Mouse (Mus musculus) Muller cell, postnatal 12 days (primary cell): ENCODE measurements around the gene Senp3.
"Not testable (repeated sequence)": the region's sequence is repeated elsewhere in the genome, so short reads cannot be mapped to it uniquely, and the experiment has no call there.

ENCODE experiments used
- DNase-seq: peaks from one replicate; pipeline ENCODE4 v3.0.0-alpha.2; 2015; ENCODE audit errors: inconsistent ontology term

The Senp3 gene

DNA sequence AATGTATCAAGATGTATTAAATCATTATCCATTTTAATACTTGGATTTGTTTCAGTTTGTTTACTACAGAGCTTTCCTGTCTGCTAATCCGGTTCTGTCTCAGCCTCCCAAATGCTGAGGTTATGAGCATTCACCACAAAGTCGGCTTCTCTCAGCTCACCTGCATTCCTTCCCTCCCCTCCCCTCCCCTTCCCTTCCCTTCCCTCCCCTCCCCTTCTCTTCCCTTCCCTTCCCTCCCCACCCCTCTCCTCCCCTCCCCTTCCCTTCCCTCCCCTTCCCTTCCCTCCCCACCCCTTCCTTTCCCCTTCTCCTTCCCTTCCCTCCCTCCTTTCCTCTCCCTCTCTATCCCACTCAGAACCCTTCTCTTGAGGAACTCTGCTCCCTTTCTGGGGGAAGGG is 22.7 kb upstream of the Senp3 start:
- no peak for DNase-seq

DNA sequence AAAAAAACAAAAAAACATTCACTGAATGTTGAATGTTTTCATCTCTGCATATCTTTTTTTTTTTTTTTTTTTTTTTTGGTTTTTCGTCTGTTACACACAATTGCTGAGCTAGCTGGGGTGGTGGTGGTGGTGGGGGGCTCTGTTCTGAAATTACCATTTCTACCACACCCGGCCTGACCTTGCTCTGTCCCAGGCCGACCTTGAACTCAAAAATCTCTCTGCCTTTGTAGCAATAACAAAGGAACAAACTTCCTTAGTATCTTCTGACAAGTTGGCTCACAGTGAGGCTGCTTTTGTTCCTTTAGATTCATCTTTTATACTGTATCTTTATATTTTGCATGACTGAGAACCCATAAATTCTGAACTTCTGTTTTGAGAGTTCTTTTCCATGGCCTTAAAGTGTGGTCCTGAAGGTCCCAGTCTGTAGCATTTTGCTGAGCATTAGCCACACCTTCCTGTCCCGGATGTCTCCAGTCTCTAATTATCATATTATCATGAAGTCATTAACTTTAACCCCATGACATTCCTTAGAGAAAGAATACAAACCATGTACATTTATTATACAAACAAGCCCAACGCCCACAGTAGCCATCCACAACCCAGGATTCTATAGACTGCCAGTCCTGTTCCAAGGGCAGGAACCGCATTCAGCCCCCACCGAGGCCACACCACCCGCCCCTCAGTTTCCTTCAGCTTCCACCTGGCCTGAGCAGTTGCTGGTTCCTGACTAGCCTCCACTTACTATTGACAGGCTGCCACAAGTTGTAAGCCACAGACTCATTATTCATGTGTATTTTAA is 22.1 kb upstream of the Senp3 start:
- no peak for DNase-seq

DNA sequence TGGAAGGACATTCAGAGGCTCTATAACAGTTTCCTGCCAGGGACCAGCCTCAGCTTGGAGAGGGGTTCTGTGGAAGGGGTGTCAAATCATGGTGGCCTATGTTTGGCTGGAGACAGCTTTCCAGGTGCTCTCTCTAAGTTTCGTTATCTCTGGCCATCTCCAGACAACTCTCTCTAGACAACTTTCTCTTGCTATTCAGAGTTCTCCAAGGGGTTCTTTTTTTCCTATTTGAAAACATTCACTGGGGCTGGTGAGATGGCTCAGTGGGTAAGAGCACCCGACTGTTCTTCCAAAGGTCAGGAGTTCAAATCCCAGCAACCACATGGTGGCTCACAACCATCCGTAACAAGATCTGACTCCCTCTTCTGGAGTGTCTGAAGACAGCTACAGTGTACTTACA is 21.5 kb upstream of the Senp3 start:
- not testable (repeated sequence) for DNase-seq

DNA sequence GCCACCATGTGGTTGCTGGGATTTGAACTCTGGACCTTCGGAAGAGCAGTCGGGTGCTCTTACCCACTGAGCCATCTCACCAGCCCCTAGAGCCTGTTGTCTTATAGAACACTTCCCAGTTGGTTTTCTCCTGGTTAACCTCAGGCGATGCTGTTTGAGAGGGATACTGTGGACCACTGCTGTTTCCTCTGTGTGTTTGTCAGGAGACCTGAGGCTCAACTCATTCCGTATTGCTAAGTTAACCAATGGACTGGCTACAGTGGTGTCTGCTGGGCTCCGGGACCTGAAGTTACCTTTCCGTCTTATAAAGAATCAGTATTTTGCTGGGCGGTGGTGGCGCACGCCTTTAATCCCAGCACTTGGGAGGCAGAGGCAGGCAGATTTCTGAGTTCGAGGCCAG is 21.0 kb upstream of the Senp3 start:
- DNase-seq, result not testable (repeated sequence)

DNA sequence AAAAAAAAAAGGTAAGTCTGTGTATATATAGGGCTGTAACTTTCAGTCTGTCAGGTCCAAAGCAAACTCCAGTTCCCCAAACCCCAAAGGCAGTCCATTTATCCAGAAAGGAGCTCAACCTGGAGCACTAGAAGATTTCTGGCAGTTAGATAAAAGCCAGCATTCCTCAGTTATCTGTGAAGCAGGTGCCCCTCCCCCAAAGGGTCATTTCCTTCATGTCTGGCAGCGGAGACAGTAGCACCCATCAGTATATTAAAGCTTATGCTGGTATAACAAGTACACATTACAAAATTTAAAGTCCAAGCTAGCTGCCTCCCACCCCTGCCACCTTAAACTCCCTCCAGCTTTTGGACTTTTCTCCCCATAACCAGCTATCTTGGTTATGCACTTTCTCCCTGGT is 17.7 kb upstream of the Senp3 start:
- no peak for DNase-seq

DNA sequence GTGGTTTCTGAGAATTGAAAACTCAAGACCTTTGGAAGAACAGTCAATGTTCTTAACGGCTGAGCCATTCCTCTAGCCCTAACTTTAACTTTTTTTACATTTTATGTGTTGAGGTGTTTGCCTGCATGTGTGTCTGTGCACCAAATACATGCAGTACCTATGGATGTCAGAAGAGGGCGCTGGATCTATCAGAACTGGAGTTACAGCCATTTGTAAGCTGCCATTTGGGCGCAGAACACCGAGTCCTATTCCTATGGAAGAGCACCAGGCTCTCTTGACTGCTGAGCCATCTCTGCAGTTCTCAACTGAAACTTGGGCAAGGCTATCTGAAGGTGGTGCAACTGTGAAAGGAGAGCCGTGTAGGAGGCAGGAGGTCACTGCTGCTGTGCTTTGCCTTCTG is 16.7 kb upstream of the Senp3 start:
- DNase-seq, result no peak

DNA sequence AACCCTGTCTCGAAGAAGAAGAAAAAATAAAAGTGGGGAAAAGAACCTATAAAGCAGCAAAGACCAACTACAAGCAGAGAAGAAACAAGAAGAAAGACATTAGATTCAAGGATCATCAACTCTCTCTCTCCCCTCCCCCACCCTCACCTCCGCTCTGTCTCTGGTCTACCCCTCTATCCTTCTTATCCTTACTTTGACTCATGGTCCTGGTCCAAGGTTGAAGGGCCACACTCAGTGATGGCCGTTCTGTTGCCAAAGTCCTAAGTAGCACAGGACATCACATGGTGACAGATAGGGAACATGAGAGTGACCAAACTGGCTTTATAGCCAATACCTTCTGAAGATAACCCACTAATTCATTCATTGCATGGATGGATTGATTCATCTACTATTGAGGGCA is 15.5 kb upstream of the Senp3 start:
- DNase-seq, result no peak

DNA sequence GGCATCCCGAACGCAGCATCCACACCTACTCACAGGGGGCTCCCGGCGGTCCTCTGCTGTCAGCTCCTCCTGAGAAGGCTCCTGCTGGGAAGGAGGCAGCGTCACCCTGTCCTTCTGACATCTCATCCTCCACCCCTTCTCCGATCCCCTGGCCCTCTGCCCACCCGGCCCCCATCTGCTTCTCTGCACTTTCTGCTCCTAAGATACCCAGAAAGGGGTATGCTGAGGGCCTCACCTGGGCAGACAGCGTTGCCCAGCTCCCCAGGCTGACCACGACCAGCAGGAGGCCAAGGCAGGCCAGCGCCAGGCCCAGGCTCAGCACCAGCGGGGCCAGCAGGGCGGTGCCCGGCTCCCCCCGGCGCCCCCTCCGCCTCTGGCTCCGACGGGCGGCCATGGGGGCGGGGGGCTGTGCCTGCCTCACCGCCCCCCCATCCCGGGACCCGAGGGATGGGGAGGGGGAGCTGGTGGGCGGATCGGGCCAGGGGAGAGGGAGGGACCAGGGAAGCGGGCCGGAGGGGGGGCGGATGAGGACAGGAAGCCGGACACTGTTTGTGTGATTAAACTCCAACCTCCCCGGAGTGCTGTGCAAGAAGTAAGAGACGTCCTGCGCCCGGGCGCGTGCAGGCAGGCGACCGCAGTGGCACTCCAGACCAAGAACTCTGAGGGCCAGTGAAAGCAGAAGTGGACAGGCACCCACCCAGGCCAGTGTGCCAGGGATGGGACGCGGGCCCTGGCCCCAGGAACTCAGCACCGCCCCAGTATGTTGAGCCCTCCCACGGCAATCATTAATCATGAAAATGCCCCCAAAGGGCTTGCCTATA is 13.7 kb upstream of the Senp3 start, which contains the start of the genes Tnfsf12 and Tnfsfm13:
Tnfsf12 (minus strand) TSS at position 489 of the 821 bp plus-strand sequence.
Tnfsfm13 (minus strand) TSS at position 738 of the 821 bp plus-strand sequence.
- peak; percentile 76 for DNase-seq

DNA sequence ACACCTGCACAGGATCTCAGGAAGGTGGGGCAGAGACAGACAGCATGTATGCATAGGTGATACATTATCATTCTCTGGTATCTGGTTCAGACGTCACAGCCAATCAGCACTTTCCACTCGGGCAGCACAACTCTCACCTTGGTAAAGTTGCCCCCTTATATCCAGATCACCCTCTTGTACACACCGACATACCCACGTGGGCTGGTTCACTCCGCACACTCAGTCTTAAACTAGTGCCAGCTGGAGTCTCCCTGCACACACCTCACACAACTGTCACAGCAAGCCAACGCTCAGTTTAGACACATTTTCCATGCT is 13.1 kb upstream of the Senp3 start:
- no peak for DNase-seq

DNA sequence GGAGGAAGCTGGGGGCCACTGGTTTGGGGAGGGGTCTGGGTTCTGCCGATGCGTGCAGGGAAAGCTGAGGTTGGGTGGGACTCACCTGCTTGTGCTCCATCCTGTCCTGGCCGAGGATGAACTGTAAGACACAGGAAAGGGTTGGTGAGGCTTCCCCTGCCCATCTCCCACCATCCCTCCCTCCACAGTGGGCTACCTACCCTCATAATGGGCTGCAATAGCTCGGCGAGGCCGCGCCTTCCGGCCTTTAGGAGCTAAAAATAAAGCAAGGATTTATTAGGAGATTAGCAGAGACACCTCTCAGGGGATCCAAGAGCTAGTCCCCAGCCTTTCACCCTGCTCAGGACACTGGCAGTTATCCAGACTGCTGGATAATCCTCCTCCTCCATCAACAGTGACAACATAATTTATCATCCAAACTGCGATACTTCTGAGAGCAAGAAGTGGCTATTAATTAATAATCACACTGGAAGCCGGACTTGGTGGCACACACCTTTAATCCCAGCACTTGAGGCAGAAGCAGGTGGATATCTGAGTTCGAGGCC is 11.6 kb upstream of the Senp3 start:
- DNase-seq, result no peak

DNA sequence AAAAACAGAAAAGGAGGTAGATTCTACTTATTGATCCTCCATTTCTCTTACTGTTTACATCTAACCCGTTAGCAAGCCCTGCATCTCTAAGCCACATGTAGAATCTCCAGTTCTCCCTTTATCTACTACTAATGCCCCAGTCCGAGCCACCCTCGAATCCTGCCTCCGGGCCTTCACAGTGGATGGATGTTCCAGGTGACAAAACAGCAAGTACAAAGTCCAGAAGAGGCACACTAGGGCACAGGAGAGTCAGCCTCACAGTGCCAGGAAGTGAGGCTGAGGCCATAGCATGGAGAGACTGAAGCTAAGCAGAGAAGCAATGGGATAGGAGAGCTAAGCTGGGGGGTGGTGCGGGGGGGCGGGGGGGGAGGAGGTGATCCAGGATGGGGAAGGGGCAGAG is 11.0 kb upstream of the Senp3 start:
- DNase-seq, result no peak

DNA sequence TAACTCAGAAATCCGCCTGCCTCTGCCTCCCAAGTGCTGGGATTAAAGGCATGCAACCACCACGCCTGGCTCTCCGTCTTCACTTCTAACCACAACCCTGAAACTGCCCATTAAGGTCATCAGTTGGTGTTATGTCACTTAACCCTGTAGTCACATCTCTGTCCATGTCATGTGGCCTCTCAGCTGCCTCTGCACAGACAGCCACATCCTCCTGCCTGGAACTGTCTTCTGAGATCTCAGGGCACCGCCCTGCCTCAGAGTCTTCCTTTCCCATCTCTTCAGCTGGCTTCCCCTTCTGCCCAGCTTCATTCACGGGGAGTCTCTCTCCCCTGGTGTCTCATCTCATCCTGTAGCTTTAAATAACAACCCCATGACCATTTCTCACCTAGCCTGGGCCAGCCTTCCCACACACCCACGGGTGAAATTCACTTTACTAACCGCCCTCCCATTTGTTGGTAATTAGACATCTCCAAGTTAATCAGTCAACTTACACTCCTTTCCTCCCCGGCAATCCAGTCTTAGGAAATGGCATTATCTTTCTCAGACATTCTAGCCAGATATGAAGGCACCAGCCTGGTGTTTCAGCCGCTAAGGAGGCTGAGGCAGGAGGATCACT is 10.4 kb upstream of the Senp3 start:
- no peak for DNase-seq

DNA sequence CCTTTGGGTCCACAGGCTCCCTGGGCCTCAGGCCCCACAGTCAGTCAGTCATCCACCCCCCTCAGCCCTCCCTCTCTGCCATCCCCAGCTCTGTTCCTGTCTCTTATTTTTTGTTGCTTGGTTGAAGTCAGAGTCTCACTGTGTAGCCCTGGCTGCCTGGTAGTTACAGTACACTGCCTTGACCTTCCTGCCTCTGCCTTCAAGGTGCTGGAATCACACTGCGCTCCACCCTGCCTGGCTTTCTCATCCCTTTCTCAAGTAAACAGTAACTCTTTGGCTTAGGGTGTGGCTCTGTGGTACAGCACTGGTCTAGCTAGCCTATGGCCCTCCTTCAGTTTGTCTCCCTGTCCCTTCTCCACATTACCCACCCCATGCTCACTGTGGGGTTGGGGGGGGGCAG is 8.0 kb upstream of the Senp3 start:
- no peak for DNase-seq

DNA sequence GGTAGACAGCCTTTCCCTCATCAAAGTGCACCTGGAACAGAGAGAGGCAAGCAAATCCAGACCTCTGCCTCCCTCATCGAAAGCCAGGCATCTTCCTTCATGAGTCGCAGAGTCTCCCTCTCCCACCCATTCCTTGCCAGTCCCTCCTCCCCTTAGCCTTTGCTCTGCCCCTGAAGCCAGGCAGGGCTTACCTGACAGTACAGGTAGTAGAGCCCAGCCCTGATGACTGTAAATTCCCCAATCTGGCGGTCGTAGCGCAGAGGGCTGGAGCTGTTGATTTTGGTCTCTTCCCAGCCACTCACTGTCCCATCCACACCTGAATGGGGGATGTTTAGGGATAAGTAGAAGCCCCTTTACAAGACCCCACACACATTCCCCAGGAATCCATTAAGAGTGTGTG is 5.2 kb upstream of the Senp3 start:
- DNase-seq, result no peak

DNA sequence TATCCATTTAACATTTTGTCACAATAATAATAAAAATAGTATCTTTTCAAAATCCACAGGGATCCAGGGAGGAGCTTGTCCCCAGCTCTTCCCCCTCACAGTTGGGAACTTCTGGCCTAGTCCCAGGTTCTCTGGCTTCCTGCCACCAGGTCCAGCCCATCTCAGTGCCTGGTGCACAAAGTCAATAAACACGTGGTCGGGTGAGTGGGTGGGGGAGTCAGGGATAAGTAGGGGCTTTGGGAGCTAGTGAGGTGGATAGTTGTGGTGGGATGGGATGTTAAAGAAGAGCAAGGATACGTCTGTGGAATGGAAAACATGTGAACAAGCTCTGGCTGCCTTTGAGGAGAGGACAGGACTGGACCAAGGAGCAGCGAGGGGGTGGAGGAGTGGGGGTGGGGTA is 4.5 kb upstream of the Senp3 start:
- DNase-seq, result peak; percentile 74

DNA sequence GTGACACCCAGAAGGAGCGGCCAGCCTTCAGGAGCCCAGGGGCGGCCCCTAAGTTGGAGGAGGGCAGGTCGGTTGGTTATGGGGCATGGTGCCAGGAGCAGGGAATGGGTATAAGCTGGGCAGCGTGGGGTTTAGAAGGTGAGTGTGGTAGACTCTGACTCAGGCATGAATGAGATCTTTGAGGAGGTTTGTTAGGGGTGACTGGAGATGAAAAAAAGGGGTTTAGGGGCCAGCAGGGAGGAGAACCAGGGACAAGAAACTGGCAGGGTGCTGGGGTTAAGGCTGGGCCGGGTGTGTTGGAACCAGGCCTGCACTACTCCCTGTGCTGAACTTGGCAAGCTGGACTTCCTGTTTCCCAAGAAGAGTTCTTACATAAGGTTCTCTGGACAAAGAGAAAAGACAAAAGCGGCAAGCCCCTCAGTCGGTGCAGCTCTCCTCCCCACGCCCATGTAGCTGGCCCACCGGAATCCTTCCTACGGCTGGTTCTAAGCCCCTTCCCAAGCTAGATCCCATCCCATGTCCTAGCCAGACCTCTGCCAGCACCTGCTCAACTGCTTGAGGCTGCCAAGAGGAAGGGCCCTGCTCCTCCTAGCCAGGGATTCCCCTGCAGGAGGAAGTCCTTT is 3.8 kb upstream of the Senp3 start, which contains the start of gene Tnfsf13:
Tnfsf13 (minus strand) TSS at position 259 of the 623 bp plus-strand sequence.
- peak; percentile 94 for DNase-seq

DNA sequence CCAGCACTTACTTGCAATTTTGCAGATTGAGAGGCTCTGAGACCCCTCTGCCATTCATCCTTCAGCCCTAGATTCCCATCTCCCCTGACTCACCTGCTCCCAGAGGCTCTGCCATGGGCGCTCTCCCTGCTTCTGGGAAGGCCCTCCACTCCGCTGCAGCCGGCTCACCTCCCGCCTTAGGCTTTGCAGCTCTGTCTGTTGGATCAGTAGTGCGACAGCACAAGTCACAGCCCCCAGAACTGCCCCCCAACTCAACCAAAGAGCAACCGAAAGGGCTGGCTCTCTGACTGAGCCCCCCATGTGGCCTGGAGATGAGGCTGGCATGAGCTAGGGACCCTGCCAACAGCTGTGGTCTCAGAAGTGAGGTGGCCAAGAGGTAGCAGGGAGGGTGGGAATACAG is 3.1 kb upstream of the Senp3 start:
- no peak for DNase-seq

DNA sequence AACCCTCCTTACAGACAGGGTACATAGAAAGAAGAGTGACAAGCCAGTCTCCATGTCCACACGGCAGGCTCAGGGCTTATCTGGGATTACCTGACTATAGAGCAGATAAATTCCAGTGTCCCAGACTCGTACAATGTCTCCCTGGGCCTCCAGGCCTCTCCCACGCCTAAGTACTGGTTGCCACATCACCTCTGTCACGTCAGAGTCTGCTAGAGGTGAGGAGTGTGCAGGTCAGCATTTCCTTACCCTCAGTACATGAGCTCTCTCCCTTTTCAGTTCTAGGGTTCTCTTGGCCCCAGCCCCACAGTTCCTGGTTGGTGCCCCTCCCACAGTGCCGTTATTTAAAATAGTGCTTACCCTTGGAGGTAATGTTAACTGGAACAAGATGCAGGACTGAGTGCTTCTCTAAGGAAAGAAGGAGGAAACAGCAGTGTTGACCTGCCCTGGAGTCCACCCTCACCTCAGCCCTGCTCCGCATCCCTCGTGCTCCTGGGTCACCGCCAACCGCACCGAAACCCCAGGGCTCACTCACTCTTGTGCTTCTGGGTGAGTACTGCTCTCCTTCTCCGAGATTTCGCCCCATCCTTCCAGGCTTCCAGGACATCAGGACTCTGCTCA is 2.4 kb upstream of the Senp3 start:
- DNase-seq, result no peak

DNA sequence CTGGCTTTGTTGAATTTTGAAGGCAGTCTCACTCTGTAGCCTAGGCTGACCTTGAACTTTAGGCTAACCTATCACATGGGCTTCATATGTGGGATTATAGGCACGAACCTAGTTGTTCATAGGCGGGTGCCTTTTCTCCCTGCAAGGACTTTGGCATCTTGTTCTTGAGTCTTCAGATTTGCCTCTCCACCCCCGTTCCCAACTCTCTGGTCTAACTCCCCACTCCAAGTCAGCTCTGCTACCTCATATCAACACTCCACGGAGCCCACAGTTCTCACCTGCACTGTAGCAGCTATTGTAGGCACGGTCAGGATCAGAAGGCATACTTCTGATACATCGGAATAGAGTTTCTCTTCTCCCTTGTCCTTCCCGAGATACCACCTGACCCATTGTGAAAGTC is 1.7 kb upstream of the Senp3 start:
- DNase-seq, result no peak

DNA sequence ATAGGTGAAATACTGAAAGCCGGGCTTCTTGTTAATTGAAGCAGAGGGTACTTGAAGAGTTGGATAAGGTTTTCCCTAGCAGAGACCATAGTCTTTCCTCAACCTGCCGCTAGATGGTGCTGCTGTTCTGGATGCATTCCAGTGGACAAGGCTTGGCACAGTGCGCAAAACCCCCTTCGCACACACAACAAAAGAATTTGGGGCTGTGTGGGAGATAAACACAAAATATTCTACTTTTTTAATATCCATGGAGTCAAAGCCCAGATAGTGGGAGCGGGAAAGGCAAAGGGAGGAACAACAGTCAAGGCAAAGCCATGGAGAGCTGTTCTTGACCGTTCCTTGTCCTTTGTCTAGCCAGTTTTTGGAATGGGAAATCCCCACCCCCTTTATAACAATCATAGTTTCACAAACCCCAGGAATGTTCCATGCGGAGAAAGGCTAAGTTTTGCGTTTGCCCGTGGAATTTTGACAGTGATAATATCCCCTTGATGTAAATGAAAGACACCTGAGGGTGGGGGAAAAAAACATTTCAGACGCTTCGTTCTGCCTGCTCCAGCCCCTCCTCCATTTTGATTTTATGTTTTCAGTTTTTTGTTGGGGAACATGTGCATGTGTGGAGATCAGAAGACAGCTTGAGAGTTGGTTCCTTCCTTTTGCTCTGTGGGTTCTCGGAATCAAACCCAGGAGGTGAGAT is 1.1 kb upstream of the Senp3 start:
- peak; percentile 81 for DNase-seq
